Mouse (Mus musculus): ENCODE data around the gene Asic4. TPM values are rescaled to one million over a fixed set of nuclear protein-coding genes. Genes with fewer than 3 reads are reported as not detected.

The Asic4 gene
- total RNA-seq, 2 experiments from 2014 or later = 16.2 to 17.4 TPM

GRCm38 (mm10) chr1:75501905-75502304 lies 51.7 kb downstream of the Asic4 start:
- no peak for DNase-seq (ENCODE audit: low spot score in 2 of 2)

DNA sequence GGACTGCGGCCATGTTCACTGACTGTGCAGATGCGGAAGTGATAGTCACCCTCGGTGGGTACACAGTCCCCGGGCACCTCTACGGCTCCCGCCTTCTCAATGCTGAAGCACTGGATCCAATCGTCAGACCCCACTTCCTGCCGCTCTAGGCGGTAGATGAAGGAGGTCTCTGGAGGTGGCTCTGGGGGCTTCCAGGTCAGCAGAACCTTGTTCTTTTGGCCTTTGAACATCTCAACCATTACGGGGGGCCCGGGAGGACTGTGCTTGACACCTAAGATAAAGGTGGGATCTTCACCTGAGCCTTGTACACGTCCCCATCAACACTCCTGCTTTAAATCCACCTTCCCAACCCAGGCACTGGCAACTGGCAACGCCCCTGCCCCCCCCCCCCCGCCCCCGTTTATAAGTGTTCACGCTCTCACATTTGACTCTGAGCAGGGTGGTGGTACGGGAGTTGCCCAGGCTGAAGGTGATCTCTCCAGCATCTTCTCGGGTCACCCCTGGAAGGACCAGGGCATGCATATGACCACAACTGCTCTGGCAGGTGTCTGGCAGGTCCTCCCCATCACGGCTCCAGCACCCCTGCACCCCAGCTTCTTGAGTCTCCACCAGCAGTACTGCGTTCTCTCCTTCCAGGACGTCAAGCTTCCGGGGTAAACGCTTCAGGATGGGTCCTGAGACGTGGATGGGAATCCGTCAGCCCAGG lies 52.9 kb downstream of the Asic4 start:
- no peak for DNase-seq (ENCODE audit: low spot score in 2 of 2)

DNA sequence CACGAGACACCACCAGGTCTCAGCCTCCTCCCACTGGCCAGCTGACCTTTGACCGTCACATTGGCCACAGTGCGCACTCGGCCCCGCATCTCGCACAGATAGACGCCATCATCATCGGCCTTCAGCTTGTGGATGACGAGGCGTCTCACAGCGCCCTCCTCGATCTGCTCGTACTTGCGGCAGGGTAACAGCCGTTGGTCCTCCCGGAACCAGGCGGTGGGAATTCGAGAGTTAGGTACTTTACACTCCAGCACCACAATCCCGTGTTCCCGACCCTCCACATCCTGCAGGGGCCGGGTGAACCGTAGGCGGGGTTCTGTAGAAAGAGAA lies 53.4 kb downstream of the Asic4 start:
- no peak for DNase-seq (ENCODE audit: low spot score in 2 of 2)

GRCm38 (mm10) chr1:75504256-75505045 lies 54.2 kb downstream of the Asic4 start:
- peak in 1 of 2 experiments; percentile 54 for DNase-seq (ENCODE audit: low spot score in 2 of 2)

DNA sequence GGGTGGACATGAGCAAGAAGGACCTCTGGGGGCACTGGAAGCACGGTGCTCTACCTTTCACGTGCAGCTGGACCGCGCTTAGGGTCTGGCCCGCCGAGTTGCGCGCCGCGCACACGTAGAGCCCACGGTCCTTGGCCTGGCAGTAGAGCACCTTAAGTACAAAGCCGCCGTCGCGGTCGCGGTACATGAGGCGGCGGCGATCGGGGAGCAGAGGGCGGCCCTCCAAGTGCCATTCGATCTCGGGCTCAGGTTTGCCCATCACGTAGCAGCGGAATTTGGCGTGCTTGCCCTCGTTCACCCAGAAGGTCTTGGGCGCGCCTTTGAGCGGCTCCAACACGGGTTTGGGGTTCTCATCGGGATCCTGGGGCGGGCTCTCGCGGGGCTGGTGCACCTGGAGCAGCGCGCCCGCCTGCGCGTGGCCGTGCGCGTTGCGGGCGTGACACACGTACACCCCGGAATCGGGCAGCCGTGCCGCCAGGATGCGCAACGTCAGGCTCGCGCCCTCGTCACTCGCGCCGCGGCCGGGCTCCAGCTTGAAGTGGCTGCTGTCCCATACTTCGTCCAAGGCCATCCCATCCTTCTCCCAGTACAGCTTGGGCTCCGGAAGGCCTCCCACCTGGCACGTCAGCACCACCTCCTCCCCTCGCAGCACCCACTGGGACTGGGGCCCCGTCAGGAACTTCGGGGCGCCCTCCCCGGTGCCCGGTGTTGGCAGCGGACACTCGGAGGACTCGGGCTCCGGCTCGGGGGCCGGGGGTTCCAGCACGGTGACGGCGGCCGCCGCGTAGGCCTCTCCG lies 55.1 kb downstream of the Asic4 start:
- DNase-seq (ENCODE audit: low spot score in 2 of 2) = peak; percentile 73 to 79

GRCm38 (mm10) chr1:75505956-75506831 lies 56.0 kb downstream of the Asic4 start, which contains the start of gene Obsl1:
Gene Obsl1 (minus strand): TSS chr1:75506452.
- DNase-seq (ENCODE audit: low spot score in 2 of 2) = peak; percentile 63 to 70

DNA sequence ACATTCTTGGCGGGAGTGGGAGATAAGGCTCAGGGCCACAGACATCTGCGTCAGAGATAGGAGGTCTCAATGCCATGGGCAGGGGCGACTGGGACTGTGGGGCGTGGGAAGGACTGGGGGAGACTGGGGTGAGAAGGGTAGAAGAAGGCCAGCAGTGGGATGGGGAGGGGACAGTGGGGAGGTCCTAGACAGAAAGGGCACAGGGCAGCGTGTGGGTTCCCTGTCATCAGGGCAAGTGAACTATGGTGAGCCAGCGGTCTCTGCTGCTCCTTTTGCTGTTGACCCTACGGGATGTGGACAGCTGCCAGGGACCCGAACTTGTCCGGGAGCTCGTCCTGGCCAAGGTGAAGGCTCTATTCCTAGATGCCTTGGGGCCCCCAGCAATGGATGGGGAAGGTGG lies 56.8 kb downstream of the Asic4 start, which contains the start of gene Inha:
Inha (plus strand) TSS at position 72 of the 400 bp plus-strand sequence.
- no peak for DNase-seq (ENCODE audit: low spot score in 2 of 2)

DNA sequence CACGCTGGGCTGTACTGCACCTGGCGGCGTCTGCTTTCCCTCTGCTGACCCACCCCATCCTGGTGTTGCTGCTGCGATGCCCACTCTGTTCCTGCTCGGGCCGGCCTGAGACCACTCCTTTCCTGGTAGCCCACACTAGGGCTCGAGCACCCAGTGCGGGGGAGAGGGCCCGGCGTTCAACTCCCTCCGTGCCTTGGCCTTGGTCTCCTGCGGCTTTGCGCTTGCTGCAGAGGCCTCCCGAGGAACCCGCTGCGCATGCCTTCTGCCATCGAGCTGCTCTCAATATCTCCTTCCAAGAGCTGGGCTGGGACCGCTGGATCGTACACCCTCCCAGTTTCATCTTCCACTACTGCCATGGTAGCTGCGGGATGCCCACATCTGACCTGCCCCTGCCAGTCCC lies 59.4 kb downstream of the Asic4 start:
- DNase-seq (ENCODE audit: low spot score in 2 of 2) = no peak

- DNase-seq (ENCODE audit: low spot score in 2 of 2) = no peak
These were observed 59.9 kb downstream of the Asic4 start for GRCm38 (mm10) chr1:75510154-75510553.

DNA sequence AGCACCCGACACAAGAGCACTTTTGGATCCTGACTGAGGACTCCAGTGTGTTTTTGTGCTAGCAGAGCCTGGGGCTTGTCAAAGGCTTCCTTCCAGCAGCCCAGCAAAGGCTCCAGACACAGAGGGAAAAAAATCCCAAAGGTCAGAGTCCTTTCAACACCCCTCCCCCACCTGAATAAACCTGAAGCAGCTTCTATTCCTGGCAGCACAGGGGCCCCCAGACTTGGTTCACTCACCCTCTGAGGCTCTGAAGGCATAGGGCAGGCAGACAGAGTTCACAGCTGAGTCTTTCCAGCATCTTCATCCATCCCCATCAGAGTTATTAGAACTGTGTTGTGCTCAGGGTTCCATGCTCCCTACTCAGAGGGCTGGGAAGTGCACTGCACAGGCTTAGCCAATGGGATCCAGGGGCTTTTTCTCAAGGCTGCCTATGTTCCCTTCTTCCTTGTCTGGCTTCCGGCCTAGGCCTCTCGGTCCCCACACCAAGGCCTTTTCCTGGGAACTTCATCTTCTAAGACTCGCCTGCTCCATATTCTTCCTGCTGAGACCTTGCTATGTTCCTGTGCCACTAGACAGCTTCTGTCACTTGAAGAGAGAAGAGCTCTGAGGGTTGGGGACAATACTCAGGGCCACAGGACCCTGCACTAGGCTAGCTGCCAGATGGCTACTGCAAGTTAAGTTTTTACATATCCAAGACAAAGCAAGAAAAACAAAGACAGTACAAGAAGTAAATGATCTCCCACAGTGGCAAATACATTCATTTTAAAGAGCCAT lies 61.4 kb downstream of the Asic4 start:
- no peak for DNase-seq (ENCODE audit: low spot score in 2 of 2)

DNA sequence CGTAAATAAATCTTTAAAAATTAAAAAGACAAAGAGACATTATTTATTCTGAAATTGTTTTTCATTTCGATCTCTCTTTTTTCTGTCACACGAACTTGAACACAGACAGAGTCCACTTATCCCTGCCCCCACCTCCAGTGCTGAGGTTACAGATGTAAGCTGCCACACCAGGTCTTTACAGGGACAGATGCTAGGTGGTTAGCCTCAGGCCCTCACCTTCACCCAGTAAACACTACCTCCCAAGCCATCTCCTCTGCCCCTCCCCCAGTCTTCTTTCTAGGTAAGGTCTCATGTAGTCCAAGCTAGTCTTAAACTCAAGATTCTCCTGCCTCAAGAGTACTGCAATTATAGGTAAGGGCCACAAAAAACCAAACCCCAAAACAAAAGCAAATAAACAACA lies 62.3 kb downstream of the Asic4 start:
- DNase-seq (ENCODE audit: low spot score in 2 of 2) = no peak

DNA sequence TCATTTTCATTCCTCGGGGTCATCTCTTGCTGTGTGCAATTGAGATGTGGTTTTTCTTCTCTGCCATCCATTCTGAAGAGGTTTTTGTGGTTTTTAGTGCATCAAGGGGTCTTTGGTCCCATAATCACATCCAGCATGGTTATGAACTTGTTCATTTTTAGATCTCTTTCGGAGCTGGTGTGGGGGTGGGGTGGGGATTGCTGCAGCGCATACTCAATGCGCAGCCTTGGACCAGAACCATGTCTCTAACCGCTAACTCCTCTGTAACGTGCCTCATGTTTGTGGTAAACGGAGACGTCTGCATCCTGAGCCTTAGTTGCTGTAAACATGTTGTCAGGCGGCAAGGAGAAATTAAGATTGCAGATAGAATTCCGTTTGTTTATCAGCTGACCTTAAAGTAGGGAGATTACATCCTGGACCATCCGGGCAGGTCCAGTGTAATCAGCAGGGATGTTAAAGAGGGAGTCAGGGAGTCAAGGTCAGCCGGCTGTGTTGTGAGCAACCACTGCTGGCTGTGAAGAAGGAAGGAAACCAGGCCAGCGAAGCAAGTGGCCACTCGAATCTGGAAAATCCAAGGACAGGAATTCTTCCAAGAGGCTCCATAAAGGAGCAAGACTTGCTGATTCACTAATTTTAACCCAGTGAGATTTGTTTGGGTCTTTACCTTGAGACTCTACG lies 66.6 kb downstream of the Asic4 start:
- DNase-seq (ENCODE audit: low spot score in 2 of 2) = no peak

DNA sequence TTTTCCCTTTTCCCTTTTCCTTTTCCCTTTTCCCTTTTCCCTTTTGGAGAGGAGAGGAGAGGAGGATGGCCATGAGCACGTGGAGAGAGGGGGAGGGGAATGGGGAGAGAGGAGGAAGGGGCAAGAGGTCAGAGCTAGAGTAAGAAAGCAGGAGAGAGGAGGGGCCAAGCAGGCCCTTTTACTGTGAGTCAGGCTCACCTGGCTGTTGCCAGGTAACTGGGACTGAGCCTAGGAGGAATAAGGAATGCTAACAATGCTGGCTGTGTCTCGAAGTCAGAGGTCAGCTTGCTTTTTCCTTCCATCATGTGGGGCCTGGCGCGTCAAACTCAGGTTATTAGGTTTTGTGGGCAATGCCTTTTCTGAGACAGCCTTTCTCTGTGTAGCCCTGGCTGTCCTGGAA lies 67.7 kb downstream of the Asic4 start:
- no peak for DNase-seq (ENCODE audit: low spot score in 2 of 2)

DNA sequence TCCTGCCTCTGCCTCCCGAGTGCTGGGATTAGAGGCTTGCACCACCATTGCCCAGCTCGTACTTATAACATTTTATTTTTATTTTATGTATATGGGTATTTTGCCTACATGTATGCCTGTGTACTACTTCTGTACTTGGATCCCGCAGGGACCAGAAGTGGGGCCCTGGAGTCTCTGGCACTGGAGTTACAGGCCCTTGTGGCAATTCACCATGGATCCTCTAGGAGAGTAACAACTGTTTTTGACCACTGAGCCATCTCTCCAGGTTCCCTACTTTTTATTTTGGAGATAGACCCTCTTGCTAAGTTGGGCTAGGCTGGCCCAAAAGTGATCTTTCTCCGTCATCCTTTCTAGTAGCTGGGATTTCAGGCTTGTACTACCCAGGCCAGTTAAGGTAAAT lies 68.2 kb downstream of the Asic4 start:
- no peak for DNase-seq (ENCODE audit: low spot score in 2 of 2)

DNA sequence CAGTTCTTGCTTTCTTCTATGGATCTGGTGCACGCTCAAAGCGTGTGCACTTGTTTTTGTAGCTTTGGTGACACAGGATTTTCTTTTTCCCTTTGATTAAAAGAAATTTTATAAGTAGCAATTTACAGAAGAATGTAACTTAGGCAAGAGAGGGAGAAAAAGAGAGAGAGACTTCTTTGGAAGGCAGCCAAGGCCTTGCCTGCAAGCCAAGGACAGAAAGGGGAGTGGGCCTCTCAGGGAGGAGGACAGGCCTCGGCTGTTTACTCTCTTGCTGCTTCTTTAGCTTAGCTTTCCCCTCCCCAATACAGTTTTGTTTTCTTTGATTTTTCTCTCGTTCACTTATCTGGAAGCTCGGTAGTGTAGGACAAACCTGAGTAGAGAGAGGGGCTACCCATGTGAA lies 69.3 kb downstream of the Asic4 start:
- DNase-seq (ENCODE audit: low spot score in 2 of 2) = no peak

DNA sequence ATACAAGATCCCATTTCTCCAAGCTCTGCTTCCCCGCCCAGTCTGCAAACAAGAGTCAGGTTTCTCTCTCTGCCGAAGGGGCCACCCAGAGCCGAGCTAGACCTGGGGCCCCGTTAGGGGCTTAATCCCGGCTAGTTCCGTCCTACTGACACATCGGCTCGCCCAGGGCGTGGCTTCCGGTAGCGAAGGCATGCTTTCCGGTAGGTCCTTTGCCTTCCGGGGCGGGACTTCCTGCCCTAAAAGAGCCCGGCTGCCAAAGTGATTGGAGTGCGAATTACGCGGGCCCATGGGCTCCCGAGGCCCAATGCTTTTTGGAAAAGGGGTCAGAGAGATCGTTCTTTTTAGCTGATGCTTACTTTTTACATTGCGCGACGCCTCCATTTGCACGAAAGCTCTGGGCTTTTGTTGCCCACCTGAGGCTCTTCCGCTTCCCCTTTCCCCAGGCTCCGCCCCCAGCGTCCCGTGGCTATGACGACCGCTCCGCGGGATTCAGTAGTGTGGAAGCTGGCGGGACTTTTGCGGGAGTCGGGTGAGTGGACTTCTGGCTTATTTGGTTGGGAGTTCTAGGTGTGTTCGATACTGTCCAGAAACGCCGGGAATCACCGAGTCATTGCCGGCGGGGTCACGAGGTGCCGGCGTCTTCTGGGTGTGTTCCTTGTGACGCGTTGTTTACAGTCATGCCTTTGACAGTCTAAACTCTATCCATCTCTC lies 71.2 kb downstream of the Asic4 start, which contains the start of gene Stk11ip:
Stk11ip (plus strand) TSS at position 209 of the 711 bp plus-strand sequence.
- DNase-seq (ENCODE audit: low spot score in 2 of 2) = peak; percentile 89 to 90

Data from layer of hippocampus, postnatal 10 days (tissue).